Mouse (Mus musculus) cerebral cortex, adult 2 months (tissue): Measurements from ENCODE around the gene Zfp113.

Experiments
- WGBS: fragments of 180-500 bp; shearing (Covaris S2); methylation state at CpG from one replicate; pipeline ENCODE4 v1.1.7; 2018; 5-methylcytosine and 5-hydroxymethylcytosine counted together

The Zfp113 gene

GRCm38 (mm10) chr5:138155443-138155976, at the start of gene Zfp113:
Gene Zfp113 (minus strand): TSS chr5:138155744.
- WGBS: under 1% methylated on average over 31 of the region's 31 CpGs

GRCm38 (mm10) chr5:138202086-138202485, 46.5 kb upstream of the Zfp113 start:
- WGBS: 97% methylated on average over 3 of the region's 3 CpGs

- 3% methylated on average over 1 of the region's 1 CpGs for WGBS
Observed at GRCm38 (mm10) chr5:138199576-138199975, 44.0 kb upstream of the Zfp113 start.

- 47% methylated on average over 7 of the region's 7 CpGs for WGBS
Observed at GRCm38 (mm10) chr5:138195463-138195862, 39.9 kb upstream of the Zfp113 start.

GRCm38 (mm10) chr5:138194755-138195345, 39.3 kb upstream of the Zfp113 start:
- under 1% methylated on average over 29 of the region's 29 CpGs for WGBS

- WGBS: 4% methylated on average over 54 of the region's 54 CpGs
Observed at GRCm38 (mm10) chr5:138193771-138194727, 38.5 kb upstream of the Zfp113 start, which contains the start of gene Mblac1. Gene Mblac1 (plus strand): TSS chr5:138194314.

GRCm38 (mm10) chr5:138187661-138188306, 32.2 kb upstream of the Zfp113 start:
- under 1% methylated on average over 10 of the region's 10 CpGs for WGBS

GRCm38 (mm10) chr5:138186950-138187638, 31.6 kb upstream of the Zfp113 start, which contains the start of the genes Taf6 and Cnpy4:
Gene Taf6 (minus strand): TSS chr5:138187451.
Gene Cnpy4 (plus strand): TSS chr5:138187485.
- under 1% methylated on average over 31 of the region's 31 CpGs for whole genome bisulfite sequencing

- 81% methylated on average over 3 of the region's 3 CpGs for WGBS
Observed at GRCm38 (mm10) chr5:138173217-138173616, 17.7 kb upstream of the Zfp113 start.

GRCm38 (mm10) chr5:138171695-138172491, 16.3 kb upstream of the Zfp113 start, which contains the start of the genes Ap4m1 and Mcm7:
Gene Ap4m1 (plus strand): TSS chr5:138172002.
Gene Mcm7 (minus strand): TSS chr5:138172422.
- WGBS: under 1% methylated on average over 54 of the region's 54 CpGs

- under 1% methylated on average over 47 of the region's 47 CpGs for WGBS
Observed at GRCm38 (mm10) chr5:138170936-138171561, 15.5 kb upstream of the Zfp113 start.

GRCm38 (mm10) chr5:138165594-138165993, 10.1 kb upstream of the Zfp113 start:
- 78% methylated on average over 8 of the region's 8 CpGs for WGBS

- 60% methylated on average over 10 of the region's 10 CpGs for WGBS
Observed at GRCm38 (mm10) chr5:138163610-138164009, 8.1 kb upstream of the Zfp113 start.

GRCm38 (mm10) chr5:138163046-138163445, 7.5 kb upstream of the Zfp113 start:
- WGBS: 65% methylated on average over 6 of the region's 6 CpGs

GRCm38 (mm10) chr5:138160842-138161665, 5.5 kb upstream of the Zfp113 start, which contains the start of gene Cops6:
Gene Cops6 (plus strand): TSS chr5:138161071.
- under 1% methylated on average over 42 of the region's 42 CpGs for WGBS

- 58% methylated on average over 7 of the region's 7 CpGs for WGBS
Observed at GRCm38 (mm10) chr5:138160224-138160762, 4.7 kb upstream of the Zfp113 start.

GRCm38 (mm10) chr5:138154390-138154789, 1.2 kb downstream of the Zfp113 start:
- 83% methylated on average over 3 of the region's 3 CpGs for WGBS

GRCm38 (mm10) chr5:138138585-138138984, 17.0 kb downstream of the Zfp113 start:
- 31% methylated on average over 4 of the region's 4 CpGs for WGBS
